Mouse (Mus musculus) megakaryocyte, embryonic 14.5 days (primary cell): ENCODE results near the gene Clec16a.

Source experiments
- FLI1 ChIP-seq: IDR thresholded peaks from 2 replicates; pipeline ENCODE4 v1.6.1; 2012; ENCODE audit warnings: low read length, inconsistent platforms, mixed read lengths
- GATA1 ChIP-seq: IDR thresholded peaks from 3 replicates; pipeline ENCODE4 v1.6.1; 2012; ENCODE audit warnings: mixed read lengths, low read length, inconsistent platforms, borderline replicate concordance

DNA sequence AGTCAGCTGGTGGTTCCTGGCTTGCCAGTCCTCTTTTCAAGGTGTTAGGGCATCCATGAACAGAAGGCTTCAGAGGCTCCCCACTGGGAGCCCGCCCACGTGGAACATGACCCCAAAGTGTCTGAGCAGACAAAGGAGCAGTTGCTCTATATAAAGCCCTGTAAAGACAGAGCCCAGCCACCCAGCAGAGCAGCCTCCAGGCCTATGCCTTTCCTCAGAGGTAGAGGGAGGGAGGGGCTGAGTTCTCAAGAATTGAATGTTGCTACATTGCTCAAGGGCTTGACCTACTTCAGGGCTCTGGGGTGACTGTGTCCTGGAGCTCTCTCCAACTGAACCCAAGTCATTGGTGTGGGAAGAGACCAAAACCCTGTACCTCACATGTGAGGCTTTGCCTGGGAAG is 155.0 kb downstream of the Clec16a start:
- TF ChIP-seq GATA1: no peak
- TF ChIP-seq FLI1: no peak
